Mouse (Mus musculus) heart, embryonic 15.5 days (tissue): ENCODE data around the gene Olfr1229. TPM values are rescaled to one million over a fixed set of nuclear protein-coding genes. Genes with fewer than 3 reads are reported as not detected.

Experiments
- ATAC-seq: fragments of 200-750 bp; cut with Nextera tagmentation; replicated peaks from 2 replicates; pipeline ENCODE4 v1.8.0; 2017; ENCODE audit warnings: low read depth, moderate TSS enrichment; ENCODE audit not compliant: insufficient number of reproducible peaks, insufficient read depth, low FRiP score
- H3K27ac ChIP-seq: fragments of 300-500 bp; sonication (generic); 2 replicates; pipeline ENCODE4 v1.5.1; 2015; ENCODE audit warnings: mild to moderate bottlenecking, inconsistent platforms
- H3K27me3 ChIP-seq: fragments of 300-500 bp; sonication (generic); 2 replicates; pipeline ENCODE4 v1.6.1; 2015; ENCODE audit warnings: inconsistent platforms
- H3K36me3 ChIP-seq: fragments of 300-500 bp; sonication (generic); 2 replicates; pipeline ENCODE4 v1.6.1; 2015; ENCODE audit warnings: mild to moderate bottlenecking, inconsistent platforms
- H3K4me1 ChIP-seq: fragments of 300-500 bp; sonication (generic); replicated peaks from 2 replicates; pipeline ENCODE4 v1.6.1; 2015; ENCODE audit warnings: inconsistent platforms
- H3K4me2 ChIP-seq: fragments of 300-500 bp; sonication (generic); 2 replicates; pipeline ENCODE4 v1.6.1; 2015; ENCODE audit warnings: inconsistent platforms, mild to moderate bottlenecking, moderate library complexity
- H3K4me3 ChIP-seq: fragments of 300-500 bp; sonication (generic); 2 replicates; pipeline ENCODE4 v1.5.1; 2015; ENCODE audit warnings: mild to moderate bottlenecking, inconsistent platforms
- H3K9ac ChIP-seq: fragments of 300-500 bp; sonication (generic); 2 replicates; pipeline ENCODE4 v1.6.1; 2015; ENCODE audit warnings: mild to moderate bottlenecking, inconsistent platforms
- H3K9me3 ChIP-seq: fragments of 300-500 bp; sonication (generic); replicated peaks from 2 replicates; pipeline ENCODE4 v1.6.1; 2016; ENCODE audit warnings: inconsistent platforms
- WGBS: fragments of 180-500 bp; shearing (Covaris S2); methylation state at CpG from one replicate; pipeline ENCODE4 v1.1.7; 2015; ENCODE audit warnings: mixed read lengths; 5-methylcytosine and 5-hydroxymethylcytosine counted together
- polyA plus RNA-seq: library from polyadenylated mRNA; unstranded; fragments of >200 nt; fragmentation: Nextera tagmentation; extraction: Ambion mirVana; gene quantifications from 2 replicates; pipeline ENCODE4 v1.2.1, GENCODE M21; 2015

Olfr1229 gene
- polyA plus RNA-seq, result not detected in 2 replicates

GRCm38 (mm10) chr2:89287914-89288313 is at the start of gene Olfr1229:
Gene Olfr1229, minus strand, starts transcription at chr2:89288014.
- no peaks in the 10 kb centered on the region for H3K36me3 ChIP-seq
- no peaks in the 10 kb centered on the region for H3K27me3 ChIP-seq
- no peak for ATAC-seq
- no peak within 1 kb of the TSS for H3K9ac ChIP-seq
- no peak within 1 kb of the TSS for H3K27ac ChIP-seq
- no peaks in the 10 kb centered on the region for H3K4me1 ChIP-seq
- no peaks in the 10 kb centered on the region for H3K9me3 ChIP-seq
- H3K4me2 ChIP-seq, result no peak within 1 kb of the TSS
- H3K4me3 ChIP-seq, result no peak within 1 kb of the TSS
- 72% methylated on average over 2 of the region's 2 CpGs for WGBS

GRCm38 (mm10) chr2:89329575-89329974 is 41.8 kb upstream of the Olfr1229 start, which contains the start of gene Olfr1232:
Gene Olfr1232, minus strand, starts transcription at chr2:89329675.
- H3K9ac ChIP-seq, result no peak within 1 kb of the TSS
- no peaks in the 10 kb centered on the region for H3K4me1 ChIP-seq
- no peaks in the 10 kb centered on the region for H3K36me3 ChIP-seq
- H3K4me2 ChIP-seq, result no peak within 1 kb of the TSS
- H3K27me3 ChIP-seq, result no peaks in the 10 kb centered on the region
- ATAC-seq, result no peak
- no peak within 1 kb of the TSS for H3K4me3 ChIP-seq
- no peak within 1 kb of the TSS for H3K27ac ChIP-seq
- no peaks in the 10 kb centered on the region for H3K9me3 ChIP-seq

- no peaks in the 10 kb centered on the region for H3K27me3 ChIP-seq
- no peaks in the 10 kb centered on the region for H3K9me3 ChIP-seq
- no peak within 1 kb of the TSS for H3K9ac ChIP-seq
- H3K4me3 ChIP-seq, result no peak within 1 kb of the TSS
- H3K36me3 ChIP-seq, result no peaks in the 10 kb centered on the region
- ATAC-seq, result no peak
- no peak within 1 kb of the TSS for H3K27ac ChIP-seq
- no peaks in the 10 kb centered on the region for H3K4me1 ChIP-seq
- H3K4me2 ChIP-seq, result no peak within 1 kb of the TSS
- 72% methylated on average over 2 of the region's 2 CpGs for WGBS
These were observed 19.2 kb upstream of the Olfr1229 start, which contains the start of gene Olfr1231 for GRCm38 (mm10) chr2:89306974-89307373. Gene Olfr1231, minus strand, starts transcription at chr2:89307074.

GRCm38 (mm10) chr2:89297168-89297567 is 9.4 kb upstream of the Olfr1229 start, which contains the start of gene Olfr1230:
Gene Olfr1230, minus strand, starts transcription at chr2:89297268.
- H3K9me3 ChIP-seq, result no peaks in the 10 kb centered on the region
- WGBS, result 81% methylated on average over 1 of the region's 1 CpGs
- H3K4me3 ChIP-seq, result no peak within 1 kb of the TSS
- no peaks in the 10 kb centered on the region for H3K27me3 ChIP-seq
- no peaks in the 10 kb centered on the region for H3K4me1 ChIP-seq
- no peak within 1 kb of the TSS for H3K4me2 ChIP-seq
- no peak for ATAC-seq
- H3K27ac ChIP-seq, result no peak within 1 kb of the TSS
- no peaks in the 10 kb centered on the region for H3K36me3 ChIP-seq
- no peak within 1 kb of the TSS for H3K9ac ChIP-seq

GRCm38 (mm10) chr2:89253962-89254361 is 33.9 kb downstream of the Olfr1229 start, which contains the start of gene Olfr1228:
Gene Olfr1228, minus strand, starts transcription at chr2:89254062.
- no peak within 1 kb of the TSS for H3K9ac ChIP-seq
- no peak within 1 kb of the TSS for H3K27ac ChIP-seq
- H3K4me3 ChIP-seq, result no peak within 1 kb of the TSS
- no peaks in the 10 kb centered on the region for H3K4me1 ChIP-seq
- no peaks in the 10 kb centered on the region for H3K27me3 ChIP-seq
- no peak for ATAC-seq
- no peaks in the 10 kb centered on the region for H3K36me3 ChIP-seq
- H3K4me2 ChIP-seq, result no peak within 1 kb of the TSS
- no peaks in the 10 kb centered on the region for H3K9me3 ChIP-seq

Other genes starting within 250 kb of the Olfr1229 start
- not detected in 2 replicates for gene Olfr1218, start 226.8 kb downstream of the Olfr1229 start, polyA plus RNA-seq
- gene Olfr1219, start 204.5 kb downstream of the Olfr1229 start, polyA plus RNA-seq, result not detected in 2 replicates
- not detected in 2 replicates for gene Olfr1220, start 181.2 kb downstream of the Olfr1229 start, polyA plus RNA-seq
- not detected in 2 replicates for gene Olfr1221, start 170.7 kb downstream of the Olfr1229 start, polyA plus RNA-seq
- gene Olfr1222, start 155.0 kb downstream of the Olfr1229 start, polyA plus RNA-seq, result not detected in 2 replicates
- not detected in 2 replicates for gene Olfr1223, start 136.5 kb downstream of the Olfr1229 start, polyA plus RNA-seq
- gene Olfr1224-ps1, start 123.9 kb downstream of the Olfr1229 start, polyA plus RNA-seq, result not detected in 2 replicates
- not detected in 2 replicates for gene Olfr1225, start 113.3 kb downstream of the Olfr1229 start, polyA plus RNA-seq
- not detected in 2 replicates for gene Olfr1226, start 88.0 kb downstream of the Olfr1229 start, polyA plus RNA-seq
- not detected in 2 replicates for gene Olfr1228, start 34.0 kb downstream of the Olfr1229 start, polyA plus RNA-seq
- not detected in 2 replicates for gene Olfr1230, start 9.3 kb upstream of the Olfr1229 start, polyA plus RNA-seq
- gene Olfr1231, start 19.1 kb upstream of the Olfr1229 start, polyA plus RNA-seq, result not detected in 2 replicates
- not detected in 2 replicates for gene Olfr1232, start 41.7 kb upstream of the Olfr1229 start, polyA plus RNA-seq
- gene Olfr1233, start 54.4 kb upstream of the Olfr1229 start, polyA plus RNA-seq, result not detected in 2 replicates
- gene Olfr1234, start 76.9 kb upstream of the Olfr1229 start, polyA plus RNA-seq, result not detected in 2 replicates
- not detected in 2 replicates for gene Olfr1238, start 121.7 kb upstream of the Olfr1229 start, polyA plus RNA-seq
- gene Olfr1239, start 132.4 kb upstream of the Olfr1229 start, polyA plus RNA-seq, result not detected in 2 replicates
- gene Olfr1240, start 155.0 kb upstream of the Olfr1229 start, polyA plus RNA-seq, result not detected in 2 replicates
- gene Olfr1241, start 199.1 kb upstream of the Olfr1229 start, polyA plus RNA-seq, result not detected in 2 replicates
- not detected in 2 replicates for gene Olfr1242, start 210.3 kb upstream of the Olfr1229 start, polyA plus RNA-seq
- gene Olfr1243, start 243.5 kb upstream of the Olfr1229 start, polyA plus RNA-seq, result not detected in 2 replicates